Mouse (Mus musculus) gonadal fat pad, adult 2 months (tissue): ENCODE data around the gene Igsf9b. TPM values are rescaled to one million over a fixed set of nuclear protein-coding genes. Genes with fewer than 3 reads are reported as not detected.

Experiments
- DNase-seq: peaks from one replicate; pipeline ENCODE4 v3.0.0-alpha.2; 2012; ENCODE audit warnings: low read depth
- polyA plus RNA-seq: library from polyadenylated mRNA; depleted of rRNA; stranded (reverse); fragments of >200 nt; gene quantifications from 2 replicates; pipeline ENCODE4 v1.2.3, GENCODE M21; 2012; rRNA removed

Igsf9b gene
- polyA plus RNA-seq: 0.46 and 0.95 TPM in 2 replicates

DNA sequence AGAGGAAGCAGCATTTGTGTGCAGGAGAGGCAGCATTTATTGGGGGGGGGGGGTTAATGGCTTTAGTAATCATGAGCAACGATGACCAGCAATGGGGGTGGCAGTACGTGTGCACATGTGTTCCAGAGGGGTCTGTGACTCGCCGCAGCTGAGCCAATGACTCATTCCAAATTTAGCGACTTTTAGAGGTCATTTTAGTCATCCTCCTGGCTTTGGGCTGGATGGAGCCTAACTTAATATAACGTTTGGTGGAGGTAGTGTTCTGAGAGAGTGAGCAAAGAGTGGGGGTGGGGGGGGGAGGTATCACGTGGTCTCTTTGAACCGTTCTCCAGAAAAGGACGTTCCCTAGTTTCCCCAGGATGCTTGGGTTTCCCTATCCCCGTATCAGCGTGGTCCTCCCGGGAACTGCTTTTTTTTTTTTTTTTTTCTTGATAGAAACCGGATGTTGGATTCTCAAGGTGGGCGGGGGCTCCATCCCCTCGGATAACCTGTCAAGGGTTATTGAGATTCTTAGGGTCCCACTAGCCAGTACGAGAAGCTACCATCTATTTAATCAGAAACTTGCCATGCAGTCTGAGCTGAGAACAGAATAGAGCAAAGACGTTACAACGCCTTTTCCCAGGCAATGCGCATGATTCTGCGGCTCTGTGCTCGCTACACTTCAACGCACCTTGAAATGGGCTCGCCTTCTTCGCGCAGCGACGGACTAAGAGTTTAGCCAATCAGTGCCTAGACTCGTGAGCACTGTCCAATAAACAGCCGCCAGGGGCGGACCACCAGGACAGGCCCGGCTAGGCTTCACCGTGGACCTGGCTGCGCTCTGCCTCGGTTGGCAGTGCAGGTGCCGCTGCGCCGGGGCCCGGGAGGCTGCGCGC is at the start of gene Igsf9b:
Igsf9b (plus strand) TSS at position 794 of the 875 bp plus-strand sequence.
- DNase-seq: peak; percentile 9

DNA sequence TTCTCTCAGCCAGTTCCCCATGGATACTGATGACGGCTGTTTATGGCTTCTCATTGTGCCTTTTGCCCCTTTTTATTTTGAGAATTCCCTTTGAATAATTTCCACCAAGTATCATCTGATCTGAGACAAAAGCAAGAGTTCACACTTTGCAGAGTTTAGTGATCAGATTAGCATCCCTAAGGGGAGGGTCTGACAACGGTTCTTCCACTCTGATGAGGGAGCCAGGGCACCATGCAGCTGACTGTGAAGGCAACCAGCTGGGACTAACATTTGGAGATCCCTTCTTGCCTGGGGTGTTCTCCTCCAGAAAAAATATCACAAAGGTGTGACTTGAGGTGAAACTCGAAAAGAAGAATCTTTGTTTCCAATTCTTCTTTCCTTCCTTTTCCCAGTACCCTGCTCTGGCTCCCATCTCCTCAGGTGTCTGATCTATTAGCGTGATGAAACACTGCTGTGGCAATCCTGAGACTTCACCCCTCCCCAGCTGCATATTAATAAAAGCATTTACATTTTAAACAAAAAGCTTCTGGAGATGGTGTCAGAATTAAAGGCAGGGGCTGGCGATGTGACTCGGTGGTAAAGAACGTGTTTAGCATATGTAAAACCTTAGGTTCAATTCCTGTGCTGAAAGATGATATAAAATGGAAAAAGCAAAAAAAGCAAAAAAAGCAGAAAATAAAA is 46.8 kb upstream of the Igsf9b start:
- no peak for DNase-seq

DNA sequence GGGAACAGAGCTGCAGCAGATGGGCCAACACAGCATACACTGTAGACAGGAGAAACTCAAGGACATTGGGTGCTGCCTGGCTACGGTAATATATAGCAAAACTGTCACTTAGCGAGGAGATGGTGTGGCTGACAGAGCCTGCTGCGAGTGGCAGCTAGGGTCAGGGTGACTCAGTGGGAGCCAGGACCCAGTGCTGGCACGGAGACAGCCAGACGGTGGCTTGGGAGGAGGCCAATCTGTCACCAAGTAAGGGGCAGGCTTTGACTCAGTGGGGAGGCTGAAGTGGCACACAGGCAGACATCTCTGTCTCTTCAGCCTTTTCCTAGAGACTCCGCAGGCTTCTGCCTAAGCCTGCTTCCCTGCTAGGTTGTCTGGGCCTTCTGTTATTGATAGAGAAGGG is 42.5 kb upstream of the Igsf9b start:
- DNase-seq: no peak

DNA sequence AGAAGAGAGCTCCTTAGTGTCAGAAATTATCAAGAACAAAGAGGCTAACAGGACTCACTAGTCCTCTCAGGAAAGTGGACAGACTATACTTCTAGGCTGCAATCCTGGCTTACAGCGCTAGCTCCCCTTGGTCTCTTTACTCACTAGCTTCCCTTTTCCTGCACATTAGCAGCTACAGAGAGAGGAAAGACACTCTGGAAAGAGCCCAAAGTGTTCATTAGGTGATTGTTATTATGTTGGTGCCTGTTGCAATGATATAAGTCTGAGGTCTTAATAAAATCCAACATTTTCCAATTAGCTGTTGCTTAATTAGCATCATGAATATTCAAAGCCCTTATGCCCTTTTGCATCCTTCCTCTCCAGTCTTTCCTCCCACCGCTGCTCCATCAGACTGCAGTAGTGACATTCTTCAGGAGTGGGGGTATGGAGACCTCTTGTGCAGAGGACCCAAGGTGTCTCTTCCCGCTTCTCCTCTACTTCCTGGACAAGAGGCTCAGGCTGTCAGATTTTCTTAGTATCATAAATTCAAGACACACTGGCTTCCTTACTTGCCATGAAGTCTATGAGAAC is 38.5 kb upstream of the Igsf9b start:
- no peak for DNase-seq

DNA sequence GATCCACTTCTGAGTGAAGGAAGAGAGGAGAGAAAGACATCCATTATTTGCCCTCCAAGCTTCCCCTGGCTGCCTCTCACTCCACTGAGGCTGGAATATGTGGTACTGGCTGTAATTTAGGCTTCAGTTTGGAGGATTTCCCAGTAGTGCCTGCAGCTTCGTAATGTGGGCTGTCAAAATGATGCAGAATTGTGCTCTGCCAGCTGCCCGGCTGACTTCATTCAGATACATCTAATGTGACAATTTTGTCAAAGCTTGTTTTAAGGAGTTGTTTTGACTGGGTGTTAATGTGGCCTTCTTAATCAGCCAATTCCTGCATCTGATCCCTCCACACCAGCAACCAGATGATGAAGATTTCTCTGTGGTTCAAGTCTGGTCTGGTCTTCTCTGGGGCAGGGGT is 37.1 kb upstream of the Igsf9b start:
- DNase-seq: no peak

DNA sequence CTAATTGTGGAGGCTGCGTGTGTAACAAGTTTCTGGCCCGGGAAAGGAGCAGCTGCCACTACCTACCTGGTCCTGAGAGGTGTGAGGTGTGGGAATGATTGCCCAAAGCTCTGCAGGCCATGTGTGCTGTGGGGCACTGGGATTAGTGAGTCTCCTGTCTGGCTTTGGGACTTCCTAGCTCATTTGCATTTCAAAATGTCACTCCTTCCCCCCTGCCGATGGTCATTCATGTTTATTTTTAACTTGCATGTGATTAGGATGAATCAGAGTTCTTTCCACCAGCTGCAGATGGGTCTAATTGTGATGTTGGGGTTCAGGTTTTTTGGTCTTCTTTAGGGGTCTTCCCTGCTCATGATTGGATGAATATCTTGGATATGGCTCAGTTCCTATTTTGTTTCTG is 34.0 kb upstream of the Igsf9b start:
- DNase-seq: no peak

DNA sequence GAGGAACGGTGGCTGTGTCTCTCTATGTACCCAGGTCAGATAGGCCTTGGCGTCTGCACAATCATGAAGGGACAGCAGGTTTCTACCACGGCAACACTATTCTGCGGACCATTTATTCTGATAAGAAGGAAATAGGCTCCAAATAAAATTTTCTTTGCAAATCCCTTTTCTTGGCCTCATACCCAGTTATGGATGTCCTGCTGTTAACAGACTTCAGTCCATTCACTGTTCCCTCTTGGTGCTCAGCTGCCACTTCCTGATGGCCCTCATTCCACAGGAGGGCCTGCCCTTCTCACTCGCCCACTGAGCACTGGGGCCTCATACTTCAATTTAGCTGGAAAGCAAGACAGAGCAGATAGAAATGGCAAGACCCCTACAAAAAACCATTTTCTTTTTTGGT is 31.1 kb upstream of the Igsf9b start:
- DNase-seq: no peak

DNA sequence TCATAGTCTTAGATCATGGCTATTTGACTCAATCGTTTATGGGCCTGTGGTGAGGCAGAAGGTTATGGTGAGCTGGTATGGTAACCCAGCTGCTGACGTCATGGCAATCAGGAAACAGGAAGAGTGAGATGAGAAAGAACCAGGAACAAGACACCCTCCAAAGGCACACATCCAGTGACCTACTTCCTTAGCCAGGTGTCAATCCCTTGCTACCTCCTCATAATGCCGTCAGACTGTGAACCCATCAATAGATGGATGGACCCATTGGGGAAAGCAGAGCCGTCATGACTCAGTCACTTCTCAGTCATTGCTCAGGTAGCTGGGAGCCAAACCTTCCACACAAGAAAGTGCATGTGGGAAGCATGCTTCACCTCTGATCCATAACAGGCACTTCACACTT is 30.5 kb upstream of the Igsf9b start:
- no peak for DNase-seq

DNA sequence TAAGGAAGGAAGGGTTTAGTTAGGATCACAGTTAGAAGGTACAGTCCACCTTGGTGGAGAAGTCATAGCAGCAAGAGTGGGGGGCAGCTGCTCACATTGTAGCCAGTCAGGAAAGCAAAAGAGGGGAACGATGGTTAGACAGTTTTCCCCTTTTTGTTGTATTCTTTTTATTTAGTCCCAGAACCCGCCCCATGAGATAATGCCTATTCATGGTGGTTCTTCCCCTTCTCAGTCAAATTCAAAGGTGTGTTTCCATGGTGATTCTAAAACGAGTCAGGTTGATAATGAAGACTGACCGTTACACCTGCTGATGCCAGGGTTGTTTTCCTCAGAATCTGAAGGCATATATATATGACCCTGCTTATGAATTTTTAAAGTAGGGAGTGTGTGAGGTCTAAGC is 29.7 kb upstream of the Igsf9b start:
- no peak for DNase-seq

DNA sequence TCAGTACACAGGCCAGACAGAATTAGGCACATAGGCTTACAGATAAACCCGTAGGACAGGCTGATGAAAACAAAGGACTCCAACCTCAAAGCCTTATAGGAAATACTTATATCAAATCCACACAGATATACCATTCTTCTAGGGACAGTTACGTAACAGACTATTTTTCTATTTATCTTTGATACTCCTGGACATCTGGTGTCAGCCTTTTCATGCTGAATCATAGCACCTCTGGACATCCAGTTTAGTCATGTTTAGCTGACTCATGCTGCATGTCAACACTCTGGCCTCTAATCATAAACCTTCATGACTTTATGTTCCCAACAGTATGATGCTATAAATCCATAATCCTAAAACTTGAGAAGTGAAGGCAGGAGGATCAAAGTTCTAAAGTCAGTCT is 29.1 kb upstream of the Igsf9b start:
- no peak for DNase-seq

DNA sequence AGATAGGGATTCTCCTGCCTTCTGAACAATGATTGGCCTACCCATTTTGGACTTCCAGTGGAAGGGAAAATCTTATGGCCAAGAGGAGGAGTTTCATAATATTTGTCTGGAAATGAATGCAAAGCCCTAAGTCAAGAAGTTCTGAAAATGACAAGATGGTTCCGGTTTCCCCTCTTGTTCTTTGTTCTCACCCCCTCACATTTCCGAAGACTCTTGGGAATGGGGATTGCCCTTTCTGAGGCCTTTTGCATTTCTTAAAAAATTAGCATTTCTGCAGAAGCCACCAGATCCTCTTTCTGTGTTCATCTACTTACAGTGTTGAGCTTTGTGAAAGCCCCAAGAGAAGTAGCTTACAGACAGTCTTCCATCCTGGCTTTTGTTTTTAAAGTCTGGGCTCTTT is 27.1 kb upstream of the Igsf9b start:
- DNase-seq: no peak

DNA sequence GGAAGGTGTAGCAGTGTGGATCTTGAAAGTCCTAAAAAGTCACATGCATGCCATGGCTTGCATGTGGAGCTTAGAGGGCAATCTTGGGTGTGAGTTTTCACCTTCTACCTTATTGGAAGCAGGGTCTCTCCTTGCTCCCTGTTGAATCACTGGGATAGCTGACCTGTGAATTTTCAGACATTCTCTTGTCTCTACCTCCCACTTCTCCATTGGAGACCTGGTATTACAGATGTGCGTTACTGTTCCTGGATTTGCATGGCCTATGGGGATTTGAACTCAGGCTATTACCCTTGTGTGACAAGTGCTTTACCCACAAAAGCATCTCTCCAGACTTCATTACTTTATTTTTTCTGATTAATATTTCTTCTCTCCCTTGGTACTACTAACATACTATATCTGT is 26.1 kb upstream of the Igsf9b start:
- no peak for DNase-seq

DNA sequence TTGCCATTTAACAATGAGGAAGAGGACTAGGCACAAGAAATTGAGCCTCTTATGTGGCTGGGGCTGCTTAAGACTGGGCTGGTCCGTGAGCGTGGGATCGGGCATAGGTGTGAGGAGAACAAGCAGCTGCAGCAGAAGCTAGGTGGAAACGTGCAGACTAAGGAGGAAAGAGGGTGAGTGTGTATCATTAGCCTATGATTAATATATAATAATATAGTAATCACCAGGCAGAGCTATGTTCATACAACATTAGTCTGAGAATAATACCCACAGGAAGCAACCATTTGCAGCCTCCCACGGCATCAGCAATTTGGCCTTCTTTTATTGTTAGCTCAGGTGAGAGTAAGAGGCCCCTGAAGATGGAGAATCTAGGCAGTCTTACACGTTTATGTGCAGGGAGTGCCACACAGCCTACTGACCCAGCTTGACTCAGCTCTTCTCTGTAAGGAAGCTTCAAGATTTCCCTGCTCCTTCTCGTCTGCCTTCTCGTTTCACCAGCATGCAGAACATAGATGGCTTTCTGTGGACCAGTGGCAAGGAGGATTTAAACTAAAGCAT is 22.6 kb upstream of the Igsf9b start:
- no peak for DNase-seq

DNA sequence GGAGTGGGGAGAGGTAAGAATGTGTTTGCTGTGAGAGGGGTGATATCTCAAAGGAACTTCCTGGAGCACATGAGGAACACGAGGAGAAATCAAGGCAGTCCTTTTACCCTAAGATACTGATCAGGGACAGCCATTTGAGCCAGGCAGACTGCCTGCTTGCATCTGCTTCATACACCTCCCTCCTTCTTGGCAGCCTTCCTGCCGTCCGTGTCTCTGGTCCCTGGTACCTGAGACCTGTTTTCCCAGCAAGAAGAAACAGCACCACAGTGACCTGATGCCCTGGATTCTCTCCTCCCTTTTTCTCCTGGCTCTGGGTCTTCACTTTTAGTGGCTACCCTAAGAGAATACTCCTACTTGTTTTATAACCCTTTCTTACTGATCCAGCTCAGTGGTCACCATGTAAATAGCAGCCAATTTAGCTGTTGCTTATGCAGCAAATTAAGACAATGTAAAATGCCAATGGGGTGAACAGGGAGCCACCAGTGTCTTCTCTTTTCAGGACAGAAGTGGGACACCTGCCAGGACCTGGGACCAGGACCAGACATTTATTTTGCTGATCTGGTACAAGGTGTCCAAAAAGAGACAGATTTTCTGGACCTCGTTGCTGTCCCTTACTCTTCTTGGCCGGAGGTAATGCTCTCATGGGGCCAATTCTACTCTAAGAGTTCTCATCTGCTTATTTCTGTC is 21.5 kb upstream of the Igsf9b start:
- DNase-seq: no peak

DNA sequence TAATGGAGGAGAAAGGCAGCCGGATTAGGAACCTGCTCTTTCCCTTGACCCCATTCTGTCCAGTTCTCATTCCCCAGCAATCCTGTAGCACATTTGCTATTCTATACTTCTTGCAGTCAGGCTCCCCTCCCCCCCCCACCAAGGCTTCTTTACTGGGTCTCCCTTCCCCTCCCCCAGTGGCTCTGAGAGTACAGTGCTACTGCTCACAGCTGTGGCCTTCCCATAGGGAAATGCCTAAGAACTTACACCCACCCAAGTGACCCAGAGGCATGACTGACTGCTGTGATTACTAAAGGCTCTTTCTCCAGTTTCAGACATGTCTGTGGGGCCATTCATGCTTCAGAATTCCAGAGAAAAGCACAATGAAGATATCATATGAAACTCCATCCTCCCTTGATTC is 20.0 kb upstream of the Igsf9b start:
- DNase-seq: no peak

DNA sequence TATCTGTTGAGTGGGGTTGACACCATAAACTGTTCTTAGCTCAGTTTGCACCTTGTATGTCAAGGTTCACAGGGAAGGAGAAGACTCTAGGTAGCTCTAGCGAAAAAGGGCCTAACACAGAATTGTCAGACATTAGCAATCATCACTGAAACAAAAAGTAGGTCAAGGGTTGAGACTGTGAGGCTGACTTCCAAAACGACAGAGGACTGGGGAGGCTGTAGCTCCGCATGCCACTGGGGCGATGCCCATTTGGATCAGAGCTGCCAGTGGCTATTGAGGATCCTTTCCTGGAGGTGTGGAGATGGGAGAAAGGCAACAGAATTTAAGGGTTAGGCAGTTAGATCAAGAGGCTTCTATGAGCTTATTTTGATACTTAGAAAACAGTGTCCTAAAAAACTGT is 18.0 kb upstream of the Igsf9b start:
- DNase-seq: no peak

DNA sequence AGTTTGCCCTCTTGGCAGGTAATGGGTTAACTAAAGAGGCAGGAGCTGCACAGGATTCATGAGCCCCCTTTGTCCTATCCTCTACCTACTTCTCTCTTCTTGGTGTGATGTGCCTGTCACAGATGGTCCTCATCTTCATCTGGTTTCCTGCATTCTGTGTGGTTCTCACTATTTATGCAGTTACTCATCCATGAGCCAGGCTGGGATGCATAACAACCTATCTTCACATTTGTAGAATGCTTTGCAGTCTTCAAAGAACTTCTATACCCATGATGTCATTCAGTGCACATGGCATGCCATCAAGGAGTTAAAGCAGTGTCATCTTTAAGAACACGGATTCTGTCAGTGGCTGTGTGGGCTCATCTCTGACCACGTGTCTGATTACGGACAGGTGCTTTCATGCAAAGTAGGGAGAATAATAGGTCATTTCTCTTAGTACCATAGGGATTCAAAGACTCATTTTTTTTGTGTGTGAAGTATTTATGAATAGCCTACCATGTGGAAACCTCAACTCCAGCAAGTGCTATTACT is 13.2 kb upstream of the Igsf9b start:
- no peak for DNase-seq

DNA sequence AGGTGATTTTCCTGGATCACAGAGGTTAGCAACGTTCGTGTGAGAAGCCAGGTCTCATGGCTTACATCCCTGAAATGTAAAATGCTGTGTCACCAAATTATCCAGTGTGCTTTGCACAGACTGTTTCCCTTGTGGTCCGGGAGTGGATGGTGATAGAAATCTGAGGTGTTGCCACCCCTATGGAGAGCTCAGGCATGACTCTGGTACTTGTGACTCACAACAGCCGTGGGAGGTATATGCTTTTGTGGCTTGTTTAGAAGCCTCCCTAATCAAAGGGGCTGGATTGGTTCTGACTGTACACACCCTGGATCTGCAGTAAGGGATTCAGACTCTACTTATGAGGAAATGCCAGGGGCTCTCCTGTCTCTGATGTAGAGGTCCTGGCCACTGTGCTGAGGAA is 12.7 kb upstream of the Igsf9b start:
- no peak for DNase-seq

DNA sequence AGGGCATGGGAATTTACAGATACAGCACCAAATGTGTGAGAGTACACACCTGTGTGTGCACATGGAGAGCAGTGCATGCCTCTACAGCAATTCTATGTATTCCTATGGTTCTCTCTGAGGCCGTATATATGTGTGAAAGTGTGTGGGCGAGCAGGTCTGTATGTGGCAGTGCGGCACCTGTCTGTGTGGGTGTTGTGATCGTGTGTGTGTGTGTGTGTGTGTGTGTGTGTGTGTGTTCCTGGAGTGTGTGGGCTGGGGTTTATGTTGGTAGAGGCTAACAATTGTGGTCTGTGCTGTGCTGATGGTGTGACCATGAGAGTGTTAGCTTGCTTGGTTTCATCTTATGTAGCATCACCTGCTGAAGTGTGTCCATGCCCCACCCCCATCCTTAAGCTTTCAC is 12.1 kb upstream of the Igsf9b start:
- DNase-seq: no peak

DNA sequence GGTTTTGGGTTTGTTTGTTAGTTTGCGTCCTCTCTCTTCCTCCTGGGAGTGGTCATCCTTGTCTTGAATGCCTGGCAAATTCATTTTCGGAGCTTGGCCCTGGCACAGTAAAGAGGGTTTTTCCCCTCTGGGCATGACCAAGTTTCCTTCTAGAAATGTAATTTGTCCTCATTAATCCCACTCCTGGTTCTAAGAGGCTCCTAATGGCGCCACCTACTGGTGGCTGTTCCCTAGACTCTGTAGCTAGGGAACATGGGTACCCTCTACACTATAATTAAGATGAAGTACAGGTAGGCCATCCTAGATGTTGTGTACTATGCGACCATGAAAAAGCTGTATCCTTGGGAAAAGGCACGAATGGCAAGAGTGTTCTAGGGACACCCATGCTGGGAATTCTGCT is 11.6 kb upstream of the Igsf9b start:
- DNase-seq: no peak

DNA sequence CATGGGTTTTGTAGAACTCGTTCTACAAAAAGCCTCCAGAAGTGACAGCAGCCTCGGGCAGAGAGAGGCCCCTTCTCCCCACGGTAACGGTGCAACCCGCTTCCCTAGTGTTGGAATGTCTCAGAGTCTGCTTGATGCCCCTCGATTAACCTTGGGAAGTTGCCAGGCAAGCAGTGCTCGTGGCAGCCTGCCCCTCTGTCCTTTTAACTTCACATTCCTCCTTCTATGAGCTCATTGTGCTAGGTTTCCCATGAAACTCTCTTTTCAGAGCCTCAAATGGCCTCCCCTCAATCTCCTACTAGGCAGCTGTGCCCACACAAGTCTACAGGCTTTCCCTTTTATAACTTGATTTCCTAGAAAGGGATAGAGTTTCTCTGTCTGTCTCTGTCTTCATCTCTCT is 10.6 kb upstream of the Igsf9b start:
- DNase-seq: no peak
